Mouse (Mus musculus) midbrain, embryonic 13.5 days (tissue): Measurements from ENCODE around the gene Hoxb7. TPM values are rescaled to one million over a fixed set of nuclear protein-coding genes. Genes with fewer than 3 reads are reported as not detected.

Experiments
- ATAC-seq: fragments of 200-750 bp; cut with Nextera tagmentation; 2 replicates; pipeline ENCODE4 v1.8.0; 2017; ENCODE audit warnings: mild to moderate bottlenecking, moderate TSS enrichment, moderate library complexity
- H3K27ac ChIP-seq: fragments of 300-500 bp; sonication (generic); 2 replicates; pipeline ENCODE4 v1.5.1; 2015; ENCODE audit warnings: inconsistent platforms, mild to moderate bottlenecking, moderate library complexity
- H3K27me3 ChIP-seq: fragments of 300-500 bp; sonication (generic); 2 replicates; pipeline ENCODE4 v1.6.1; 2015; ENCODE audit warnings: mild to moderate bottlenecking, inconsistent platforms
- H3K36me3 ChIP-seq: fragments of 300-500 bp; sonication (generic); 2 replicates; pipeline ENCODE4 v1.6.1; 2015; ENCODE audit warnings: mild to moderate bottlenecking, inconsistent platforms
- H3K4me1 ChIP-seq: fragments of 300-500 bp; sonication (generic); replicated peaks from 2 replicates; pipeline ENCODE4 v1.6.1; 2015; ENCODE audit warnings: inconsistent platforms
- H3K4me2 ChIP-seq: fragments of 300-500 bp; sonication (generic); replicated peaks from 2 replicates; pipeline ENCODE4 v1.6.1; 2015; ENCODE audit warnings: moderate library complexity, mild to moderate bottlenecking, inconsistent platforms
- H3K4me3 ChIP-seq: fragments of 300-500 bp; sonication (generic); replicated peaks from 2 replicates; pipeline ENCODE4 v1.5.1; 2015; ENCODE audit warnings: mild to moderate bottlenecking, inconsistent platforms
- H3K9ac ChIP-seq: fragments of 300-500 bp; sonication (generic); replicated peaks from 2 replicates; pipeline ENCODE4 v1.6.1; 2015; ENCODE audit warnings: mild to moderate bottlenecking, inconsistent platforms
- H3K9me3 ChIP-seq: fragments of 300-500 bp; sonication (generic); 2 replicates; pipeline ENCODE4 v1.6.1; 2016; ENCODE audit warnings: mild to moderate bottlenecking, inconsistent platforms
- WGBS: fragments of 180-500 bp; shearing (Covaris S2); methylation state at CpG from one replicate; pipeline ENCODE4 v1.1.7; 2015; 5-methylcytosine and 5-hydroxymethylcytosine counted together
- polyA plus RNA-seq: library from polyadenylated mRNA; unstranded; fragments of >200 nt; fragmentation: Nextera tagmentation; extraction: Ambion mirVana; gene quantifications from 2 replicates; pipeline ENCODE4 v1.2.1, GENCODE M21; 2015

Gene Hoxb7
- polyA plus RNA-seq, 1 experiment from 2014 or later, result not detected

DNA sequence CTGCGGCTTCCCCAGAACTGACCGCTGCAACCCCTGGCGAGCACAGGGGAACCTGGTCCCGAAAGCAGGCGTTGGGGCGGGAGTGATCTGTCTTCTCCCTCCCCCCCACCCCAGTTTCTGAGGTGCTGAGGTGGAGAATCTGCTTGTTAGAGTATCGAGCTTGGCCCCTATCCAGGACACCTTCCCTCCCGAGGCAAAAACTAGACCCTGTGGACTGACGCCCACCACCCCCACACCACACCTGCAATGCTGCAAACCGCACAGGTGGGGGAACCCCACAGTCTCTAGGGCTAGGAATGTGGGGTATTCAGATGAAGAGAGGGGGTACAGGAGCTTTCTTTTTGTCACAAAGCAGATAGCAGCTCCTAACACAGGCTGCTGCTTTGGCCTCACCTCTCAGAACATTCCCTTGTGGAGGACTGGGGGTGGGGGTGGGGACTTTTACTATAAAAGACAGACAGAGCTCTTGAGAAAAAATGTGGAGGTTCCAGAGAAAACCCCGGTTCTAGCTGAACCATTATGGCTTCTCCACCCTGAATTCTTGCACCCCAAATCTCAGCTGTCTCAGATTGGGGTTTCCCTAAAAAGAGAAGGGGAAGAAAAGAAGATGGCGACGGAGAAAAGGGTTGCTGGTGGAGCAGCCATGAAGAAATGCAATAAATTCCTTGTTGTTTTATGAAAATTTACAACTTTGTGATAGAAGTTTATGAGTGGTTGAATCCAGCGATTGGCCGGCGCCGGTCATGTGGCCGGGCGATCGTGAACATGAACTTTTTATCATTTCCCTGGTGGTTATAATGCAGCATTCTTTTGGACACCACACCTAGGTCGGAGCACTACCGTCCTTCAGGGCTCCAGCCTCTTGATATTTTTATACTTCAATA is 5.5 kb downstream of the Hoxb7 start, which contains the start of gene Hoxb6:
Hoxb6 (plus strand) TSS at position 796 of the 884 bp plus-strand sequence.
- no peak within 1 kb of the TSS for H3K9ac ChIP-seq

DNA sequence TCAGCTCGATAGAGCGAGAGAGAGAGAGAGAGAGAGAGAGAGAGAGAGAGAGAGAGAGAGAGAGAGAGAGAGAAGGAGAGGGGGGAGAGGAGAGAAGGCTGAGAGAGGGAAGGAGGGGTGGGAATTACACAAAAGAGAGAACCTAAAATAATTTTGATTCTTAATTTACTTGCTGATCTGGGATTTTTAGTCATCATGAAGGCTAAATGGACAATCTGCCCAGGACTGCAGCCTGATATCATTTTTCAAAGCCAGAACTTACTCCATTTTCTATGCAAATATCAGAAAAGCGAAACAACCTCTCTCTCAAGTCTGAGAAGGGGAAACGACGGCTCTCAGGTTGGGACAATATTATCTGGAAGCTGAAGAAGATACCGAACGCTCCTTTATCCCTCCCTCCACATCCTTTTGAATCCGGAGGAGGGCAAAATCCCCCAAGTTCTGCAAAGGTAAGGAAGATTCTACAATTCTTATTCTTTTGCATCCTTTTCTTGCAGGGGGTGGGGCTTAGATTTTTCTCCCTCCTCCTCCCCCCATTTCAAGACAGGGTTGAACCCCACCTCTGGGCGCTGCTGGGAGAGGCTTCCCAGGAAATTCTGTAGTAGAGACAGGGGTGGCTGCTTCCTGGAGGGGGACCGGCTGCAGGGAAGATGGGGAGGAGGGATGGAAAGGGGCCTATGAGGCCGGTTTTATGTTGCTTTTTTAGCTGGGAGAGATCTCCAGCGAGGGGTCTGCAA is 6.3 kb downstream of the Hoxb7 start:
- Histone ChIP-seq H3K27me3 (peaks cover 98% of the 10 kb centered on the region), H3K9ac (no peak overlapping the region), H3K36me3 (no peaks in the 10 kb centered on the region), H3K27ac (no peak overlapping the region), H3K9me3 (no peaks in the 10 kb centered on the region), H3K4me1 (no peaks in the 10 kb centered on the region), H3K4me3 (no peak overlapping the region), H3K4me2 (no peak overlapping the region)
- no peak for ATAC-seq
- WGBS, result under 1% methylated on average over 12 of the region's 12 CpGs

More for the DNA sequence above, 5.5 kb downstream of the Hoxb7 start, which contains the start of gene Hoxb6:
- 2% methylated on average over 22 of the region's 22 CpGs for WGBS
- Histone ChIP-seq H3K27me3 (peaks cover 98% of the 10 kb centered on the region), H3K4me3 (no peak within 1 kb of the TSS), H3K27ac (no peak within 1 kb of the TSS), H3K4me2 (no peak within 1 kb of the TSS), H3K36me3 (no peaks in the 10 kb centered on the region), H3K4me1 (0 out of 2 replicates have a peak, but pooled peaks cover under 1% of the 10 kb centered on the region), H3K9me3 (no peaks in the 10 kb centered on the region)
- no peak for ATAC-seq

DNA sequence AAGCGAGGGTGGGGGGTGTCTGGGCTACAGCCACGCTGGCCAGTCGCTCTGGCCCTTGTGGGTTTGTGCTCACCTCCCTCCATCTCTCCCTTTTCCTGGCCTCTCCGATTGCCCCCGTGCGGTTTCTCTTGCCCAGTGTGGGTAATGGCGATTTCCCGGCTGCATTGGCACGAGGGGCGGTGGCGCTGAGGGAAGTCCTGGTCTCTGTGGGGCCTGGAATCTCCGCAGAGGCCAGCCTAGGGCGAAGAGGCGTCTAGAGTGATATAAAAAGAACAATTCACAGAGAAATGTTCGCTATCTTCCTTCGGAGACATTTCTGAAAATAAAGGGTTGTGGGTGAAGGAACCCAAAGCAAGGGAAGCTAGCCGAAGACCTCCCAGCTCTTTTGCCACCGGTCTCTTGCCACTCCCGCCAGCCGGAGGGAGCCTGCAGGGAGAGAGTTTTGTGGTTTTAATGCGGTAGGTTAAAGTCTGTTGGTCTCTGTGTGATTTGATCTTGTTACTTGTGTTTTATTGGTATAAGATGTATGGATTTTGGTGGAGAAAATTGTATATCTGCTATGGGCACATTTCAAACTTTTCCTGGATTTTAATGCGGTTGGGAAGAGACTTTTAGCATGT is 7.0 kb downstream of the Hoxb7 start:
- Histone ChIP-seq H3K4me1 (no peaks in the 10 kb centered on the region), H3K27ac (no peak overlapping the region), H3K4me2 (no peak overlapping the region), H3K4me3 (no peak overlapping the region), H3K36me3 (no peaks in the 10 kb centered on the region), H3K27me3 (peaks cover 98% of the 10 kb centered on the region), H3K9ac (no peak overlapping the region), H3K9me3 (no peaks in the 10 kb centered on the region)
- under 1% methylated on average over 22 of the region's 22 CpGs for WGBS
- no peak for ATAC-seq

DNA sequence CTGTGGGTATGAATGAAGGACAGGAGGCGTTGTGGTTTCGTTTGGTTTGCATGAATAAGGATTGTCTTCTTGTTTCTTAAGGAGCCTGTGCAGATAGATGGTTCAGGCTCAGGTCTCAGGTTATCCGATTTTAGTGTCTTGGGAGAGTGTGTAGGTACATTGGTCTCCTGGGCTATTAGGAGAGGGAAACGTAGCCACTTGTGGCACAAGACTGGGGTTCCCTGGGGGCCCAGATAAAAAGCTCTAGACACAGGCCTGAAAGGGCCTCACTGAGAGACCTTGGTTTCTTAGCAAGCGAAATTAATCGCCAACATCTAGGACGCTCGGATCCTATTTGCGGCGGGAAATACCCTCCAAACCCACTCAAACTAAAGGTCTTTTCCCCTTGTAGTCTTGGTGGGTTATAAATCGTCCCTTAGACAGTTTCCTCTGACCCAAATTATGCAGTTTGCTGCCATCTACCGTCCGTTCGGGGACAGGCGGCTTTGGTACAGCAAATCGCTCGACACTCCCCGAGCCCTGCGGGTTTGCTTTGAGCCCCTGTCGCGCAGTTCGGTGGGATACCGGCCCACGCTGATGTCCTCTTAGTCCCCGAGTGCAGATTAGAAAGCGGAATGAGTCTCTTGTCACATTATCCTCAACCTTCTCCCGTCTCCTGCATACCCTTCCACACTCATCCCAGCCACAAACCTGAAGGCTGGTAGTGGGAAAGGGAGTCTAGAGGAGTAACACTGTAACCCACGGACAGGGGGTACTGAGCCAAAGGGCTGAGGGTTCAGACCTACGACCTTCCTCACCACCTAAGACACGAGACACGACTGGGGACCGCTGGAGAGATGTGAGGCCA is 8.0 kb downstream of the Hoxb7 start:
- no peak overlapping the region for H3K27ac ChIP-seq
- no peaks in the 10 kb centered on the region for H3K9me3 ChIP-seq
- H3K4me1 ChIP-seq, result 0 out of 2 replicates have a peak, but pooled peaks cover 3% of the 10 kb centered on the region
- no peak for ATAC-seq
- H3K9ac ChIP-seq, result no peak overlapping the region
- no peak overlapping the region for H3K4me2 ChIP-seq
- peaks cover 98% of the 10 kb centered on the region for H3K27me3 ChIP-seq
- no peak overlapping the region for H3K4me3 ChIP-seq
- WGBS, result under 1% methylated on average over 32 of the region's 32 CpGs
- H3K36me3 ChIP-seq, result no peaks in the 10 kb centered on the region

DNA sequence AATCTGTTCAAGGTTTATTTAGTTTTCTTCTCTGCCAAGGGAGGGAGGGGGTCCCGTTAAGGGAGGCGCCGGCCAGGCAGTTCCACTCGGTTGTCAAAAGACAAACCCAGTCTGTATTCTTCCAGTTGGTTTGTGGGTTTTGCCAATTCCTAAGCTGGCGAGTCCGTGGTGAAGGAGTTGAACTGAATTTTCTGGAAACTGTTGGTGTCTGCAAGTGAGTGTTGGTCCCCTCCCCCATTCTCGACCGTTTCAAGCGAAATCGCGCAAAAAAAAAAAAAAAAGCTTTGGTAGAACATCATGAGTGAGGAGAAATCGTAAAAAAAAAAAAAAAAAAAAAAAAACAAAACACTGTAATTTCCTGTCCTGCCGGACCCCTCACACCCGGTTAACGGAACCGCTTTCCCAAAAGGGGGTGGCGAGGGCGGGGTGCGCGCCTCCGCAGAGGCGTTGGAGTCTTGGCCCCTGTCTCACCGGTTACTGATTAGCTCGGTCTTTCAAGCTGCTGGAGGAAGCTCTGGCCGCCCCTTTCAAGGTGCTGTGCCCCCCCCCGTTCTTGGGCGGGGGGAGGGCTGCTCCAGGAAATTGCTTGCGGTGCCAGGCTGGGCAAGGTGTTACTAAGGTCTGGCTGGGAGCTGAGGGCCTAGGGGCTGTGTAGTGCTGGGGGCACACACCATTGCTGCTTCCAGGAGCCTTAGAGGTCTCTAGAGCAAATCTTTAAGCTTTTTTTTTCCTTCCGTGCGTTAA is 8.8 kb downstream of the Hoxb7 start:
- no peak overlapping the region for H3K4me2 ChIP-seq
- ATAC-seq, result no peak
- H3K27ac ChIP-seq, result no peak overlapping the region
- no peaks in the 10 kb centered on the region for H3K36me3 ChIP-seq
- under 1% methylated on average over 30 of the region's 30 CpGs for WGBS
- H3K9me3 ChIP-seq, result no peaks in the 10 kb centered on the region
- no peak overlapping the region for H3K9ac ChIP-seq
- no peak overlapping the region for H3K4me3 ChIP-seq
- H3K27me3 ChIP-seq, result peaks cover 98% of the 10 kb centered on the region
- 0 out of 2 replicates have a peak, but pooled peaks cover 3% of the 10 kb centered on the region for H3K4me1 ChIP-seq

DNA sequence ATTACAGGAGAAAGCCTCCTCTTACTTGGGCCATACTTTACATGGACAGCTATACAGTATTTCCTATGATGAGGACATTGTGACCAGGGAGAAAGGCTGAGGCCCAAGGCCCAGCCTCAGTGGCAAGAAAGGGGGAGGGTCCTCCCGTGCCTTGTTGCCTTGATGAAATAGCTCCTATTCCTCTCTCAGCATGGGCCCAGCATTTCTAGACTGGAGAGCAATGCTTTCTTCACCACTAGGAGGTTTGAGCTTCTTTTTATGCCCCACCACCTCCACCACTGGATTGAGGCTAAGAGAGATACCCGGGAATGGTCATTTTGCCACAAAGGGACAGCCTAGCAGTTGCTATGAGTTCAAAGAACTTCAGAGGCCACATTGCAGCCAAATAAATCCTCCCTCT is 10.6 kb downstream of the Hoxb7 start:
- Histone ChIP-seq H3K4me2 (no peak overlapping the region), H3K36me3 (no peaks in the 10 kb centered on the region), H3K9ac (no peak overlapping the region), H3K4me1 (0 out of 2 replicates have a peak, but pooled peaks cover 3% of the 10 kb centered on the region), H3K27ac (no peak overlapping the region), H3K9me3 (no peaks in the 10 kb centered on the region), H3K4me3 (no peak overlapping the region), H3K27me3 (peaks cover 100% of the 10 kb centered on the region)
- ATAC-seq, result no peak
- WGBS, result 2% methylated on average over 2 of the region's 2 CpGs

DNA sequence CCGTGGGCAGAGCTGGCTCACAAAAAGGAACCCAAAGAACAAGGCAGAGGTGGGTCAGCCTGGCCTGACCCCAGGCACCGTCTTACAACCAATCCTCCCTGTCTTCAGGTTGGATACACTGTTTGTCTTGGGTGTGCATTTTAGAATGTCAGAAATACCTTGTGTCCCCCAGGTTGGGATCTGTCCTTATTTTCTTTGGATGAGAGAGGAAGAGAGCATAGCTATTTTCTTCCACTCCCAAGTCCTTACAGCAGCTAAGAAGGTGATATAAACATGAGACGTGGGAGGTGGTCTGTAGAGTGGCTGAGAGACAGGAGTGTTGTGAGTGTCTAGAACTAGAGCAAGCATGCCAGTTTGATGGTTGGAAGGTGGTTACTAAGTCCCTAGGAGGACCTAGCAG is 11.0 kb downstream of the Hoxb7 start:
- H3K4me1 ChIP-seq, result 0 out of 2 replicates have a peak, but pooled peaks cover 3% of the 10 kb centered on the region
- WGBS, result 1% methylated on average over 3 of the region's 3 CpGs
- no peak overlapping the region for H3K9ac ChIP-seq
- no peak overlapping the region for H3K4me3 ChIP-seq
- peaks cover 100% of the 10 kb centered on the region for H3K27me3 ChIP-seq
- no peak for ATAC-seq
- H3K36me3 ChIP-seq, result no peaks in the 10 kb centered on the region
- no peaks in the 10 kb centered on the region for H3K9me3 ChIP-seq
- H3K4me2 ChIP-seq, result no peak overlapping the region
- H3K27ac ChIP-seq, result no peak overlapping the region

DNA sequence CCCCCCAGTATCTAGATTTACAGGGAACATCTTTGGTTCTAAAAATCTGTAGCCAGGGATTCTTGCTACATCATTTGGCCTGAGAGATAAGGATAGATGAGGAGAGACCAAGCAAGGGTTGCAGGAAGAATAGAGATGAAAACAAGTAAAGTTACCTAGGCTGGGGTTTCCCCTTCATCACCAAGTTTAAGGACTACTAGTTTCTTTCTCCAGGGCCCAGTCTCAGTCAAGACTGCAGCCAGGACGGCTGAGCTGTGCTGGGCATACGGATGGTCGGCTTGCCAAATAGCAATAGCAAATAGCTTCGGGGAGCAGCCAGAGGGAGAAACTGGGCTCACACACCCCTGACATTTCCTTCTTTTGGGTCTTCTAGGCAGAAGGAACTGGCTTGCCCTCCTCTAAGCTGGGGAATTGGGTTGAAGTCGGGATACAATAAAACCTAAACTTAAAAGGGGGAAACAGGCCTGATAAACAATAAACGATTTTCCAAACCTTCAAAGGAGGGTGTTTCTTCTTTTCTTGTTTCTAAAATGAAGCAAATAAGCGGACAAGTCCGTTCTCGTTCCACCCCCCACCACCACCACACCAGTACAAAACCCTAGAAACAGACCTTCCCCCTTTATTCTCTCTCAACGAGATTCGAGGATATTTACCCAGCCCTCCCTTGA is 11.7 kb downstream of the Hoxb7 start:
- Histone ChIP-seq H3K9ac (no peak overlapping the region), H3K36me3 (no peaks in the 10 kb centered on the region), H3K4me2 (no peak overlapping the region), H3K4me1 (0 out of 2 replicates have a peak, but pooled peaks cover 3% of the 10 kb centered on the region), H3K27ac (no peak overlapping the region), H3K9me3 (no peaks in the 10 kb centered on the region), H3K4me3 (no peak overlapping the region), H3K27me3 (peaks cover 100% of the 10 kb centered on the region)
- no peak for ATAC-seq
- 3% methylated on average over 11 of the region's 11 CpGs for WGBS

DNA sequence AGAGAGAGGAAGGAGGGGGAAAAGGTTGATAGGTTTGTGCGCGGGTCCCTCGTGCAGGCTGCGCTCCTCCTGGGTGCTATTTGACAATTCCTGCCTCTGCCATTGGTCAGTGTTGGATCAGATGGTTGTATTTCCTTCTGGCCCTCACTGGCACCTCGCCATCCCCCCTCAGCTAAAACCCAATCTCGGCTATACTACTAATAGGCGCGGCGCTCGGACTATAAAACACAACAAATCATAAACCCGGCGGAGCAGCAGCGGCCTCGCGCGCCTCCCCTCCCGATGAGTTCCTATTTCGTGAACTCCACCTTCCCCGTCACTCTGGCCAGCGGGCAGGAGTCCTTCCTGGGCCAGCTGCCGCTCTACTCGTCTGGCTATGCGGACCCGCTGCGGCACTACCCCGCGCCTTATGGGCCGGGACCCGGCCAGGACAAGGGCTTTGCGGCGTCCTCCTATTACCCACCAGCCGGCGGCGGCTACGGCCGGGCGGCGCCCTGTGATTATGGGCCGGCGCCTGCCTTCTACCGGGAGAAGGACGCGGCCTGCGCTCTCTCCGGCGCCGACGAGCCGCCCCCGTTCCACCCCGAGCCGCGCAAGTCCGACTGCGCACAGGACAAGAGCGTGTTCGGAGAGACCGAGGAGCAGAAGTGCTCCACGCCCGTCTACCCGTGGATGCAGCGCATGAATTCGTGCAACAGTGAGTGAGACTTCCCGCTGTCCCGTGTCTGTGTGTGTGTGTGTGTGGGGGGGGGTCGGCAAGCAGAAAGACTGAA is 12.7 kb downstream of the Hoxb7 start:
- H3K27ac ChIP-seq, result no peak overlapping the region
- H3K9me3 ChIP-seq, result no peaks in the 10 kb centered on the region
- no peaks in the 10 kb centered on the region for H3K36me3 ChIP-seq
- no peak overlapping the region for H3K4me3 ChIP-seq
- H3K27me3 ChIP-seq, result peaks cover 100% of the 10 kb centered on the region
- H3K9ac ChIP-seq, result no peak overlapping the region
- H3K4me2 ChIP-seq, result no peak overlapping the region
- peaks cover 3% of the 10 kb centered on the region; the same call in 1 of the 2 replicates for H3K4me1 ChIP-seq
- ATAC-seq, result no peak
- WGBS, result under 1% methylated on average over 66 of the region's 66 CpGs

DNA sequence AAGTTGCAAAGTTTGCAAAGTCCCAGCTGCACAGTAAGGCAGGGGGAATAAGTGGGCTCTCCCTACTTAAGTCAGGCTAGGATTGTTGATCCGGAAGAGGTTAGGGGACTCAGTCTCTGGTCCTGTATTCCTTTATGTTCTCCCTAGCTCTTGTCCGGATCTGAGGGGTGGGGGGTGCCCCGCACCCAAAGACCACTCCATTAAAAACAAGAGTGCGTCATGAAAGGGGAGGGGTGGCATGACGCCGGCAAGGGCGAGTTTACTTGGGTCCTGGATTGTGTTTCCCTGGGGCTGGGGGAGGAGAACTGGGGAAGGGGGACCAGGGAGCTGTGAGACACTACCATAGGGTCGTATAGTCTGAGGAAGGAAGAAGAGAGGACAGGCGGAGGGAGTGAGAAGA is 13.4 kb downstream of the Hoxb7 start:
- Histone ChIP-seq H3K27ac (no peak overlapping the region), H3K27me3 (peaks cover 100% of the 10 kb centered on the region), H3K4me3 (no peak overlapping the region), H3K4me1 (peaks cover 3% of the 10 kb centered on the region; the same call in 1 of the 2 replicates), H3K4me2 (no peak overlapping the region), H3K36me3 (no peaks in the 10 kb centered on the region), H3K9me3 (no peaks in the 10 kb centered on the region), H3K9ac (no peak overlapping the region)
- ATAC-seq, result no peak
- under 1% methylated on average over 9 of the region's 9 CpGs for WGBS
